Mouse (Mus musculus) MEL-GATA-1-ER (cell line): ENCODE measurements around the gene Pde4b.

ENCODE experiments used
- DNase-seq: peaks from one replicate; pipeline ENCODE4 v3.0.0-alpha.2; 2012; ENCODE audit warnings: low read depth; ENCODE audit errors: extremely low read depth

The Pde4b gene

GRCm38 (mm10) chr4:102287172-102287571, 199.8 kb downstream of the Pde4b start:
- DNase-seq = no peak

- no peak for DNase-seq
These were observed 202.8 kb downstream of the Pde4b start for GRCm38 (mm10) chr4:102290052-102290734.

- no peak for DNase-seq
These were observed 210.2 kb downstream of the Pde4b start for GRCm38 (mm10) chr4:102297558-102297957.

GRCm38 (mm10) chr4:102302568-102302967, 215.2 kb downstream of the Pde4b start:
- no peak for DNase-seq

- DNase-seq = no peak
These were observed 220.4 kb downstream of the Pde4b start for GRCm38 (mm10) chr4:102307661-102308297.

GRCm38 (mm10) chr4:102310630-102311029, 223.3 kb downstream of the Pde4b start:
- DNase-seq = no peak

GRCm38 (mm10) chr4:102316011-102316410, 228.7 kb downstream of the Pde4b start:
- no peak for DNase-seq

GRCm38 (mm10) chr4:102316699-102317285, 229.4 kb downstream of the Pde4b start:
- no peak for DNase-seq

GRCm38 (mm10) chr4:102318596-102318995, 231.3 kb downstream of the Pde4b start:
- no peak for DNase-seq

- DNase-seq = no peak
These were observed 234.0 kb downstream of the Pde4b start for GRCm38 (mm10) chr4:102321340-102321739.

GRCm38 (mm10) chr4:102332386-102332785, 245.0 kb downstream of the Pde4b start:
- DNase-seq = no peak

- DNase-seq = no peak
These were observed 245.5 kb downstream of the Pde4b start for GRCm38 (mm10) chr4:102332885-102333284.

GRCm38 (mm10) chr4:102346911-102347492, 259.7 kb downstream of the Pde4b start:
- no peak for DNase-seq

- no peak for DNase-seq
These were observed 264.4 kb downstream of the Pde4b start for GRCm38 (mm10) chr4:102351476-102352475.

- DNase-seq = no peak
These were observed 266.5 kb downstream of the Pde4b start for GRCm38 (mm10) chr4:102353641-102354403.

GRCm38 (mm10) chr4:102368105-102368735, 280.9 kb downstream of the Pde4b start:
- no peak for DNase-seq

GRCm38 (mm10) chr4:102374614-102375013, 287.3 kb downstream of the Pde4b start:
- no peak for DNase-seq

- no peak for DNase-seq
These were observed 295.6 kb downstream of the Pde4b start for GRCm38 (mm10) chr4:102382763-102383505.

GRCm38 (mm10) chr4:102393605-102394004, 306.3 kb downstream of the Pde4b start:
- no peak for DNase-seq
